Mouse (Mus musculus): Measurements from ENCODE around the gene Rbm6.

Gene Rbm6

GRCm38 (mm10) chr9:107873137-107873536 is at the start of gene Rbm6:
TSS of gene Rbm6 (minus strand) at chr9:107873237.
- no peak for DNase-seq (ENCODE audit: low read depth, low spot score)

- no peak for DNase-seq (ENCODE audit: low read depth, low spot score)
These were observed 46.4 kb upstream of the Rbm6 start for GRCm38 (mm10) chr9:107919441-107919840.

- DNase-seq (ENCODE audit: low read depth, low spot score), result no peak
These were observed 45.8 kb upstream of the Rbm6 start for GRCm38 (mm10) chr9:107918884-107919283.

GRCm38 (mm10) chr9:107917895-107918608 is 45.0 kb upstream of the Rbm6 start:
- DNase-seq (ENCODE audit: low read depth, low spot score), result no peak

GRCm38 (mm10) chr9:107914764-107915420 is 41.9 kb upstream of the Rbm6 start:
- DNase-seq (ENCODE audit: low read depth, low spot score), result no peak

- no peak for DNase-seq (ENCODE audit: low read depth, low spot score)
These were observed 37.2 kb upstream of the Rbm6 start for GRCm38 (mm10) chr9:107910025-107910769.

- DNase-seq (ENCODE audit: low read depth, low spot score), result no peak
These were observed 35.5 kb upstream of the Rbm6 start for GRCm38 (mm10) chr9:107908410-107909158.

- no peak for DNase-seq (ENCODE audit: low read depth, low spot score)
These were observed 34.7 kb upstream of the Rbm6 start for GRCm38 (mm10) chr9:107907801-107908120.

- no peak for DNase-seq (ENCODE audit: low read depth, low spot score)
These were observed 34.1 kb upstream of the Rbm6 start for GRCm38 (mm10) chr9:107906967-107907800.

- DNase-seq (ENCODE audit: low read depth, low spot score), result no peak
These were observed 33.4 kb upstream of the Rbm6 start, which contains the start of gene Mst1r for GRCm38 (mm10) chr9:107906252-107906966. TSS of gene Mst1r (plus strand) at chr9:107906873.

- peak; percentile 59 for DNase-seq (ENCODE audit: low read depth, low spot score)
These were observed 31.7 kb upstream of the Rbm6 start for GRCm38 (mm10) chr9:107904726-107905125.

- DNase-seq (ENCODE audit: low read depth, low spot score), result no peak
These were observed 28.5 kb upstream of the Rbm6 start for GRCm38 (mm10) chr9:107901627-107901914.

- DNase-seq (ENCODE audit: low read depth, low spot score), result peak; percentile 43
These were observed 28.0 kb upstream of the Rbm6 start for GRCm38 (mm10) chr9:107900840-107901626.

GRCm38 (mm10) chr9:107899855-107900254 is 26.8 kb upstream of the Rbm6 start:
- no peak for DNase-seq (ENCODE audit: low read depth, low spot score)

- DNase-seq (ENCODE audit: low read depth, low spot score), result no peak
These were observed 25.5 kb upstream of the Rbm6 start for GRCm38 (mm10) chr9:107898563-107898962.

- DNase-seq (ENCODE audit: low read depth, low spot score), result no peak
These were observed 18.0 kb upstream of the Rbm6 start for GRCm38 (mm10) chr9:107891023-107891422.

- DNase-seq (ENCODE audit: low read depth, low spot score), result no peak
These were observed 17.2 kb upstream of the Rbm6 start for GRCm38 (mm10) chr9:107890260-107890659.

- no peak for DNase-seq (ENCODE audit: low read depth, low spot score)
These were observed 15.3 kb upstream of the Rbm6 start for GRCm38 (mm10) chr9:107888267-107888850.

- peak; percentile 71 for DNase-seq (ENCODE audit: low read depth, low spot score)
These were observed 14.8 kb upstream of the Rbm6 start, which contains the start of gene Mon1a for GRCm38 (mm10) chr9:107887804-107888266. TSS of gene Mon1a (plus strand) at chr9:107888151.
